Mouse (Mus musculus) megakaryocyte, adult 5-6 weeks (primary cell): ENCODE results near the gene Fam131b. TPM values are rescaled to one million over a fixed set of nuclear protein-coding genes. Genes with fewer than 3 reads are reported as not detected.
A peak's percentile ranks its signal among the peaks of the same experiment; 100 is the strongest.

ENCODE experiments used
- ATAC-seq: 2 replicates; pipeline ENCODE4 v1.8.0; 2016; ENCODE audit warnings: mild to moderate bottlenecking, inconsistent platforms; ENCODE audit not compliant: poor library complexity, severe bottlenecking
- total RNA-seq, 2 experiments: library from RNA; stranded (forward) in 1 of 2; stranded (reverse) in 1 of 2; fragments of 153-499, 151-499 nt in 1 of 2; fragments of 221-1000, 200-1000 nt in 1 of 2; gene quantifications; 2 replicates each; pipeline versions ENCODE4 v1.2.3 to v1.2.4; 2015 to 2017

Gene Fam131b
- total RNA-seq (2015) (not detected in 2 replicates), total RNA-seq (2017) (not detected in 2 replicates)

DNA sequence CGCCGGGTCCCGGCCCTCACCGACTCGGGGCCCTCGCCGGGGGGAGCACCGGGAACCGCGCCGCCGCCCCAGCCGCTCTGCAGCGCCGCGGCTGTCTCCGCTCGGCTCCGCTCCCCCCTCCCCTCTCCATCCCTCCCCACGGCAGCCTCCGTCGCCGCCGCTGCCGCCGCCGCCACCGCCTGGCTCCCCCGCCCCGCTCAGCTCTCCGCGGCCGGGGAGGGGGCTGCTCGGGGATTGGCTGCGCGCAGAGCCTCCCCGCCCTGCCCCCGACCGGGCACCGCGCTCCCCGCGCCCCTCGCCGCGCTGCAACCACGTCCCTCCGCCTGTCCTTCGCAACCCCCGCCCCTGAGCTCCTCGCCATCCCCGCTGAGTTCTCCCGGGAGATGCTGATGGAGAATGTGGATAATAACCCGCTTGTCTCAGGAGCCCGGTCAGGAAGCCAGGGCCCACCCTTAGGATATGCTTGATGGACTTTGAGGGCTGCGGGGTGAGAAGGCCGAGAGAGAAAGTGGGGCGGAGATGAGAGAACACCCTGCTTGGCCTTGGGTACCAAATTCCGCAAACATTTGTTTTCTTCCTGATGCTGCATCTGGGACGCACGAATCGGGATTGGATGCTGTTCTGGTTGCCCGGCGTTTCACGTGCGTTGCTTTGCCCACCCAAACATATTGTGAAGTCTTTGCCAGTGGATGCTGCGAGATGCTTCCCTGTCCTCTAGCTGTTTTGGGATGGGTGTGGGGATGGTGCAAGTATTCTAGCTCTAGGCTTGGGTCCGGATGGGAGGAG, at the start of gene Fam131b:
Fam131b (minus strand) TSS at position 162 of the 786 bp plus-strand sequence.
- peak; percentile 12 for ATAC-seq

DNA sequence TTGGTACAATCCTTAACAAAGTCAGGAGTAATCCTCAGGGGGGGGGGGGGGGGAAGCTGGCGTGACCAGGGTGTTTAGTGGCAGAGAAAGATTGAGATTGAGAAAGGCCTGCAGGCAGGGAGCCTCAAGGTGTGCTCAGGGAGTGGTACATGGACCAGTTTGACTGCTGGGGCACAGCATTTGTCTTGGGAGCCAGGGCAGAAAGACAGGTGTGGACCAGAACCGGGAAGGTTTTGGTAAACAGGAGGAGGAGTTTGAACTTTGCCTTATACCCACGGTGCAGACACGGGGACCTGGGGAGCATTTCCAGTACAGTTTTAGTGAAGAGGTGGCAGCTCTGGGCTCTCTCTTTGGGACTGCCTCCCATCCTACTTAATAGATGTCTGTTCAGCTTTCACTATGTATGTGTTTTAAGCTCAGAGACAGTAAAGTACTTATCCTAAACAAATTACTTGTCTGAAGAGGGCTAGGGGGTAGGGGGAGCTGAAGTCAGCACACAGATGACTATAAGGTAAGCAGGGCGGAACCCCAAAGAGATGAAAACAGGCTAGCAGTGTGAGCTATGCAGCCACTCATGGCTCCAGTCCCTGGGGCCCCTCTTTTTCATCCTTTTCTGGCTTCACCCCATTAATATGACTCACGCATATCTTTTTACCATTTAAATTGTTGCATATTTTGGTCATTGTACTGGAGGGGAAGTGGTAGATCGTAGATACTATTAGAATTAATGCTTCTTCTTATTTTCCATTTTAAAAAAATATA, 49.4 kb upstream of the Fam131b start:
- 0 out of 2 replicates have a peak, but pooled peaks have one; percentile 15 for ATAC-seq

GRCm38 (mm10) chr6:42372816-42373547, 48.5 kb upstream of the Fam131b start, which contains the start of gene Epha1:
TSS of gene Epha1 (minus strand) at chr6:42373268.
- ATAC-seq = peak; percentile 51

DNA sequence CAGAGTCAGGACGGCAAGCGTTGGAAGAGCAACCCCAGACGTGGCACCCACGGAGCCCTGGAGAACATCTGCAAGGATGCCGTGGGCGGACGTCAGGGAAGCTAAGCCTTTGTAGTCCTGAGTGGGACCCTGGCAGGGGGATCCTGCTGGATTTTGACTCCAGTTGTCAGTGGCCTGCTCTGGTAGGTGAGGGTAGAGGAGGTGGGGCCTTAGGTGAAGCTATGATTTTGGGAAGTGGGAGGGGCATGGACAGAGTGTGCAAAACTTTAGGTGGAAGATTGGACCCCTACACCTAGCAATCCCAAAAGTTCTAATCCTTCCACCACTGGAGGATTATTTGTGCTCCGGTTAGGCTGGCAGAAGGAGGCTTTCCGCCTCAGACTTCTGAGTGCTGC, 48.0 kb upstream of the Fam131b start:
- no peak for ATAC-seq

- no peak for ATAC-seq
Observed at GRCm38 (mm10) chr6:42372001-42372400, 47.6 kb upstream of the Fam131b start.

GRCm38 (mm10) chr6:42370630-42371363, 46.4 kb upstream of the Fam131b start:
- ATAC-seq = no peak

GRCm38 (mm10) chr6:42369870-42370269, 45.4 kb upstream of the Fam131b start:
- no peak for ATAC-seq

- ATAC-seq = no peak
Observed at GRCm38 (mm10) chr6:42365215-42365614, 40.8 kb upstream of the Fam131b start.

DNA sequence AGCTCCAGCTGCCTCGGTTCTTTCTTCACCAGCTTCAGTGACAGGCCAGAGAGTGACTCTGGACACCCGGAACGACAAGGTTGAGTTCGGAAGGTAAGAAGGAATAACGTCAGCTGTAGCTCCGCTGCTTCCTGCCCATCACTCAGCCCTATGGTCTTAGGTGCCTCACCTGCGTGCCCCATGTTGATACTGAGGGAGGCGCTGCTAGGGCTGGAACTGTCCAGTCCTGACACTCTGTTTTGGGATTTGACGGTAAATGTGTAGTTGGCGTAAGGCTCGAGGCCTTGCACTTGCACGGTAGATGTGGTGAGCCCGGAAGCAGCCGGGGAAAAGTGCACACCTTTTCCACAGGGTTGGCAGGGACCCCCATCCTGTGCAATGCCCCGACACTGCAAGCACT, 40.2 kb upstream of the Fam131b start:
- ATAC-seq = no peak

DNA sequence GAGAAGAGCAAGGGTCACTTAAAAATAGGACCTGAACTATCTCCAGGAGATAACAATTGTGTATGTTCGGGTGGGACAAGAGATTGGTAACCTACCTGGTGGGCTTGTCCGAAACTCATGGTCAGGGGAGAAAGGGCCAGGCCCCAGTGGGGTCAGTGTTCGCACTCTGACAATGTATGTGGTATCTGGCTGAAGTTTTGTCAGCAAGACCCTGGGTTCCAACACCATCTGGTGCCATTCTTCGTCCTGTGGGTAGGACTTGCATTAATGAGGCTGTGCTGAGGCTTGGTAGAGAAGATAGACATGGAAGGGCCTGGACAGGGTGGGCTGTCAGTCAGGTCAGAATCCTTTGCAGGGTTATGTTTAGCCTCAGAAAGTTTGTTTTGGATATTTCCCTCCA, 39.6 kb upstream of the Fam131b start:
- ATAC-seq = no peak

GRCm38 (mm10) chr6:42362974-42363373, 38.5 kb upstream of the Fam131b start:
- ATAC-seq = no peak

DNA sequence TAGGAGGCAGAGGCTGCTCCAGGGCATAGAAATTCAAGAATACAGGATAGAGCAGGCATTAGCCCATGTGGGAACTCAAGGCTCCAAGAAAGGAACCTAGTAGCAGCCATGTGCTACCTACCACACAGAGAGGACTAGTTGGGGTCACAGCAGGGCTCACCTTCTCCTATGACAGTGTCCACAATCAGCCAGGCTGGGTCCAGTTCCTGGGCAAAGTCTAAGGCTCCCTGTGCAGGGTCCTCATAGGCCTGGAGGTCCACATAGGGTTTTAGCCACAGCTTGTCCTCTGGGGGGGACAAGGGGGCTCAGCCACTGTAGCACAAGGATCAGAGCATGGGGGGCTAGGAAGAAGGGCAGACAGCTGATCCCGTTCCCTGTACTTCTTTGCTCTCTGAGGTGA, 38.1 kb upstream of the Fam131b start:
- no peak for ATAC-seq

GRCm38 (mm10) chr6:42362074-42362473, 37.6 kb upstream of the Fam131b start:
- ATAC-seq = no peak

- no peak for ATAC-seq
Observed at GRCm38 (mm10) chr6:42361041-42361895, 36.8 kb upstream of the Fam131b start.

- ATAC-seq = no peak
Observed at GRCm38 (mm10) chr6:42360231-42360840, 35.9 kb upstream of the Fam131b start.

DNA sequence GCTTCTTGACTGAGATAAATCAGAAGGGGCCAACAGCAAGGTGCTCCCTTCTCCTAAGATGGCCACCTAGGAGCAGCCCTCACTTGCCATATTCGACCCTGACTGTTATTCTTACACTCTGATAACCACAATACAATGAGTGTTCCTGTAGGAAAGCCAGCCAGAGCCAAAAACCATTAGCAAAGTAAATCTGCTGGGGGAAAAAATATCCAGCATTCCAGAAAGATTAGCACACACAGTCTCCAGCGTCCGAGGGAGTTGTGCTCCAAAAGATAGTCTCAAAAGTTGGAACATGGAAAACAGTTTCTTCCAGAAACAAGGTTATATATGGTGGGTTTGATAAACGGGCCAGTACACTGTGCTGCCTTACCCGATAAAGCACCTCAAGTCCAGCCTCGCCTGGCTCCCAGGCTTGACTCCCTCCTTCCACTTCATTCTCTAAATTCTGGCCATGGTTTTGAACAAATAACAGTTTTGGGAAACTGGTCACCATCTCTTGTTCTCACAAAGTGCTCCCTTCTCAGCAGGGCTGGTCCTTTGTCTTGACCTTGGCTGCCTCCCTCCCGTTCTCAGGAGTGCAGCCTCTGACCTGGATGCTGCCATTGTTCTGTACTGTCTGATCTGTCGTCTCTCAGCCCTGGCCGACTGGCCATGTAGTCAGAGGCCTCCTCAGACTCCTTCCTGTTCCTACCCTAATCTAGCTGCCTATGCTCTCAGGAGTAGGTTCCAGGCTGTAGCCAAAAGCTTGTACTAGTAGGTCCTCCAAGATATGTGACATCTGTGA, 35.1 kb upstream of the Fam131b start:
- ATAC-seq = no peak

GRCm38 (mm10) chr6:42358901-42359300, 34.5 kb upstream of the Fam131b start:
- ATAC-seq = no peak

DNA sequence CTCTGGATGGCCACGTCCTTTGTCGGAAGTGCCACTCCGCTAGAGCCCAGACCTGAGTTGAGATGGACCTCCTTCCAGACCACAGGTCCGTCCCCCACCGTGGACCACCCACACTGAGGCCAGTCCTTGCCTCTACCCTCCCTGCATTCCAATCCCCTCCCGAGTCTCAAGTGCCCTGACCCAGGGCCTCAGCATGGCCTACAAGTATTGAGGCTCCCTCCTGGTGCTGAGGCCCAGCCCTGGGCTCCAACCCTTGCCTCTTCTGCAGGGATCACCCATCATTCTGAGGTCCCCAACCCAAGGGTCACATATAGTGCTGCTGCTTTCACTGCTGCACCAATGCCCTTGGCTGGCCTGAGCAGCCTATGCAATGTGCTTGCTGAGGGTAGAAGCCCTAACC, 33.5 kb upstream of the Fam131b start:
- no peak for ATAC-seq
